Mouse (Mus musculus) hindbrain, embryonic 12.5 days (tissue): Measurements from ENCODE around the gene Hacd3. TPM values are rescaled to one million over a fixed set of nuclear protein-coding genes. Genes with fewer than 3 reads are reported as not detected.
"Not testable (repeated sequence)": the region's sequence is repeated elsewhere in the genome, so short reads cannot be mapped to it uniquely, and the experiment has no call there.

Experiments
- ATAC-seq: fragments of 200-750 bp; cut with Nextera tagmentation; 2 replicates; pipeline ENCODE4 v1.8.0; 2017; ENCODE audit warnings: moderate TSS enrichment; ENCODE audit not compliant: low FRiP score
- H3K27ac ChIP-seq: fragments of 300-500 bp; sonication (generic); 2 replicates; pipeline ENCODE4 v1.5.1; 2016; ENCODE audit warnings: mild to moderate bottlenecking
- H3K27me3 ChIP-seq: fragments of 300-500 bp; sonication (generic); 2 replicates; pipeline ENCODE4 v1.6.1; 2016; ENCODE audit warnings: mild to moderate bottlenecking
- H3K36me3 ChIP-seq: fragments of 300-500 bp; sonication (generic); 2 replicates; pipeline ENCODE4 v1.6.1; 2016; ENCODE audit warnings: mild to moderate bottlenecking
- H3K4me1 ChIP-seq: fragments of 300-500 bp; sonication (generic); 2 replicates; pipeline ENCODE4 v1.6.1; 2016
- H3K4me2 ChIP-seq: fragments of 300-500 bp; sonication (generic); replicated peaks from 2 replicates; pipeline ENCODE4 v1.6.1; 2016; ENCODE audit warnings: mild to moderate bottlenecking
- H3K4me3 ChIP-seq: fragments of 300-500 bp; sonication (generic); 2 replicates; pipeline ENCODE4 v1.5.1; 2016; ENCODE audit warnings: mild to moderate bottlenecking
- H3K9ac ChIP-seq: fragments of 300-500 bp; sonication (generic); 2 replicates; pipeline ENCODE4 v1.6.1; 2016; ENCODE audit warnings: mild to moderate bottlenecking, moderate library complexity
- H3K9me3 ChIP-seq: fragments of 300-500 bp; sonication (generic); replicated peaks from 2 replicates; pipeline ENCODE4 v1.6.1; 2016; ENCODE audit warnings: mild to moderate bottlenecking
- WGBS: fragments of 180-500 bp; shearing (Covaris S2); methylation state at CpG from one replicate; pipeline ENCODE4 v1.1.7; 2016; 5-methylcytosine and 5-hydroxymethylcytosine counted together
- polyA plus RNA-seq: library from polyadenylated mRNA; unstranded; fragments of >200 nt; fragmentation: Nextera tagmentation; extraction: Ambion mirVana; gene quantifications from 2 replicates; pipeline ENCODE4 v1.2.1, GENCODE M21; 2016

The Hacd3 gene
- polyA plus RNA-seq = 152 TPM in 2 replicates

- H3K4me1 ChIP-seq = peaks cover 51% of the 10 kb centered on the region
- H3K27me3 ChIP-seq = no peaks in the 10 kb centered on the region
Observed at GRCm38 (mm10) chr9:65020991-65021886, at the start of gene Hacd3. TSS of gene Hacd3 (minus strand) at chr9:65021693.

GRCm38 (mm10) chr9:65070587-65070986 lies 49.1 kb upstream of the Hacd3 start:
- 91% methylated on average over 3 of the region's 3 CpGs for WGBS
- H3K27me3 ChIP-seq = no peaks in the 10 kb centered on the region

More at GRCm38 (mm10) chr9:65020991-65021886, at the start of gene Hacd3:
- Histone ChIP-seq H3K4me2 (peak within 1 kb of the TSS; percentile 82), H3K4me3 (peak within 1 kb of the TSS; percentile 98), H3K36me3 (no peaks in the 10 kb centered on the region), H3K9me3 (no peaks in the 10 kb centered on the region), H3K9ac (peak within 1 kb of the TSS; percentile 98), H3K27ac (peak within 1 kb of the TSS; percentile 90)
- WGBS = under 1% methylated on average over 81 of the region's 81 CpGs
- ATAC-seq = peak; percentile 94

GRCm38 (mm10) chr9:65064251-65064650 lies 42.8 kb upstream of the Hacd3 start:
- Histone ChIP-seq H3K4me2 (no peak overlapping the region), H3K36me3 (peaks cover 69% of the 10 kb centered on the region), H3K9me3 (no peaks in the 10 kb centered on the region), H3K4me3 (no peak overlapping the region), H3K27ac (no peak overlapping the region), H3K4me1 (no peaks in the 10 kb centered on the region), H3K9ac (no peak overlapping the region), H3K27me3 (no peaks in the 10 kb centered on the region)
- WGBS = 93% methylated on average over 7 of the region's 7 CpGs
- no peak for ATAC-seq

More at GRCm38 (mm10) chr9:65070587-65070986, 49.1 kb upstream of the Hacd3 start:
- H3K9ac ChIP-seq = no peak overlapping the region
- peaks cover 3% of the 10 kb centered on the region; the same call in 1 of the 2 replicates for H3K4me1 ChIP-seq
- no peaks in the 10 kb centered on the region for H3K9me3 ChIP-seq
- peaks cover 66% of the 10 kb centered on the region for H3K36me3 ChIP-seq
- H3K4me2 ChIP-seq = no peak overlapping the region
- no peak overlapping the region for H3K27ac ChIP-seq
- ATAC-seq = no peak
- H3K4me3 ChIP-seq = no peak overlapping the region

GRCm38 (mm10) chr9:65050981-65051380 lies 29.5 kb upstream of the Hacd3 start:
- WGBS = 92% methylated on average over 3 of the region's 3 CpGs
- H3K36me3 ChIP-seq = peaks cover 85% of the 10 kb centered on the region

GRCm38 (mm10) chr9:65049422-65049821 lies 27.9 kb upstream of the Hacd3 start:
- Histone ChIP-seq H3K9ac (no peak overlapping the region), H3K9me3 (no peaks in the 10 kb centered on the region), H3K27ac (no peak overlapping the region), H3K27me3 (no peaks in the 10 kb centered on the region), H3K4me1 (no peaks in the 10 kb centered on the region), H3K4me3 (no peak overlapping the region), H3K36me3 (peaks cover 85% of the 10 kb centered on the region), H3K4me2 (no peak overlapping the region)
- no peak for ATAC-seq
- 94% methylated on average over 5 of the region's 5 CpGs for WGBS

More at GRCm38 (mm10) chr9:65050981-65051380, 29.5 kb upstream of the Hacd3 start:
- H3K27ac ChIP-seq = no peak overlapping the region
- H3K9me3 ChIP-seq = no peaks in the 10 kb centered on the region
- H3K9ac ChIP-seq = no peak overlapping the region
- ATAC-seq = no peak
- H3K4me1 ChIP-seq = no peaks in the 10 kb centered on the region
- H3K4me2 ChIP-seq = no peak overlapping the region
- no peaks in the 10 kb centered on the region for H3K27me3 ChIP-seq
- no peak overlapping the region for H3K4me3 ChIP-seq

- Histone ChIP-seq H3K36me3 (peaks cover 85% of the 10 kb centered on the region), H3K9me3 (no peaks in the 10 kb centered on the region)
Observed at GRCm38 (mm10) chr9:65046993-65047392, 25.5 kb upstream of the Hacd3 start.

GRCm38 (mm10) chr9:65041430-65041829 lies 19.9 kb upstream of the Hacd3 start:
- H3K9ac ChIP-seq = no peak overlapping the region
- no peak for ATAC-seq
- WGBS = 98% methylated on average over 5 of the region's 5 CpGs
- H3K27ac ChIP-seq = no peak overlapping the region
- H3K27me3 ChIP-seq = no peaks in the 10 kb centered on the region
- H3K36me3 ChIP-seq = peaks cover 76% of the 10 kb centered on the region
- no peaks in the 10 kb centered on the region for H3K9me3 ChIP-seq
- H3K4me1 ChIP-seq = no peaks in the 10 kb centered on the region
- no peak overlapping the region for H3K4me3 ChIP-seq
- no peak overlapping the region for H3K4me2 ChIP-seq

More at GRCm38 (mm10) chr9:65046993-65047392, 25.5 kb upstream of the Hacd3 start:
- Histone ChIP-seq H3K4me2 (no peak overlapping the region), H3K4me1 (no peaks in the 10 kb centered on the region), H3K27me3 (no peaks in the 10 kb centered on the region), H3K4me3 (no peak overlapping the region), H3K27ac (no peak overlapping the region), H3K9ac (no peak overlapping the region)
- WGBS = 96% methylated on average over 1 of the region's 1 CpGs
- ATAC-seq = no peak

GRCm38 (mm10) chr9:65036861-65037260 lies 15.4 kb upstream of the Hacd3 start:
- H3K27ac ChIP-seq = no peak overlapping the region
- H3K4me1 ChIP-seq = peaks cover 11% of the 10 kb centered on the region
- peaks cover 43% of the 10 kb centered on the region for H3K36me3 ChIP-seq
- ATAC-seq = no peak
- no peaks in the 10 kb centered on the region for H3K9me3 ChIP-seq
- 93% methylated on average over 8 of the region's 8 CpGs for WGBS
- no peak overlapping the region for H3K4me2 ChIP-seq
- H3K4me3 ChIP-seq = no peak overlapping the region
- H3K9ac ChIP-seq = no peak overlapping the region
- H3K27me3 ChIP-seq = no peaks in the 10 kb centered on the region

GRCm38 (mm10) chr9:65036456-65036855 lies 15.0 kb upstream of the Hacd3 start:
- H3K4me3 ChIP-seq = no peak overlapping the region
- peaks cover 11% of the 10 kb centered on the region for H3K4me1 ChIP-seq
- no peaks in the 10 kb centered on the region for H3K27me3 ChIP-seq
- H3K9ac ChIP-seq = no peak overlapping the region
- H3K9me3 ChIP-seq = no peaks in the 10 kb centered on the region
- no peak for ATAC-seq
- H3K27ac ChIP-seq = no peak overlapping the region
- 100% methylated on average over 1 of the region's 1 CpGs for WGBS
- no peak overlapping the region for H3K4me2 ChIP-seq
- H3K36me3 ChIP-seq = peaks cover 41% of the 10 kb centered on the region

GRCm38 (mm10) chr9:65032269-65033108 lies 11.0 kb upstream of the Hacd3 start, which contains the start of gene Dpp8:
TSS of gene Dpp8 (plus strand) at chr9:65032414.
- peaks cover 5% of the 10 kb centered on the region; the same call in 1 of the 2 replicates for H3K36me3 ChIP-seq
- peak; percentile 92 for ATAC-seq
- peak within 1 kb of the TSS; percentile 98 for H3K9ac ChIP-seq
- peaks cover 11% of the 10 kb centered on the region for H3K4me1 ChIP-seq
- peak within 1 kb of the TSS; percentile 91 for H3K27ac ChIP-seq
- H3K4me3 ChIP-seq = peak within 1 kb of the TSS; percentile 99
- H3K27me3 ChIP-seq = no peaks in the 10 kb centered on the region
- H3K9me3 ChIP-seq = no peaks in the 10 kb centered on the region
- WGBS = under 1% methylated on average over 84 of the region's 85 CpGs
- peak within 1 kb of the TSS; percentile 94 for H3K4me2 ChIP-seq

- Histone ChIP-seq H3K4me2 (peak overlapping the region; percentile 94; the same call in 1 of the 2 replicates), H3K9ac (no peak overlapping the region; the same call in 1 of the 2 replicates), H3K9me3 (no peaks in the 10 kb centered on the region), H3K27ac (no peak overlapping the region), H3K36me3 (peaks cover under 1% of the 10 kb centered on the region; the same call in 1 of the 2 replicates), H3K4me1 (peaks cover 11% of the 10 kb centered on the region), H3K4me3 (peak overlapping the region; percentile 99), H3K27me3 (no peaks in the 10 kb centered on the region)
- no peak for ATAC-seq
- 35% methylated on average over 4 of the region's 4 CpGs for WGBS
Observed at GRCm38 (mm10) chr9:65031894-65032268, 10.4 kb upstream of the Hacd3 start.

- WGBS = 78% methylated on average over 5 of the region's 5 CpGs
Observed at GRCm38 (mm10) chr9:65031355-65031754, 9.9 kb upstream of the Hacd3 start.

More at GRCm38 (mm10) chr9:65031355-65031754, 9.9 kb upstream of the Hacd3 start:
- peaks cover 11% of the 10 kb centered on the region for H3K4me1 ChIP-seq
- not testable (repeated sequence) for H3K27me3 ChIP-seq, H3K9ac ChIP-seq, H3K4me3 ChIP-seq, H3K4me2 ChIP-seq, ATAC-seq, H3K27ac ChIP-seq, H3K36me3 ChIP-seq, H3K9me3 ChIP-seq
